Mouse (Mus musculus) neural tube, embryonic 13.5 days (tissue): Measurements from ENCODE around the gene Inhbc. TPM values are rescaled to one million over a fixed set of nuclear protein-coding genes. Genes with fewer than 3 reads are reported as not detected.
"Not testable (repeated sequence)": the region's sequence is repeated elsewhere in the genome, so short reads cannot be mapped to it uniquely, and the experiment has no call there.

Source experiments
- ATAC-seq: fragments of 200-750 bp; cut with Nextera tagmentation; 2 replicates; pipeline ENCODE4 v1.8.0; 2017; ENCODE audit warnings: low read depth, mild to moderate bottlenecking, moderate TSS enrichment, moderate library complexity
- H3K27ac ChIP-seq: fragments of 300-500 bp; sonication (generic); replicated peaks from 2 replicates; pipeline ENCODE4 v1.5.1; 2015; ENCODE audit warnings: moderate library complexity, mild to moderate bottlenecking, inconsistent platforms
- H3K27me3 ChIP-seq: fragments of 300-500 bp; sonication (generic); 2 replicates; pipeline ENCODE4 v1.6.1; 2015; ENCODE audit warnings: mild to moderate bottlenecking, inconsistent platforms
- H3K36me3 ChIP-seq: fragments of 300-500 bp; sonication (generic); 2 replicates; pipeline ENCODE4 v1.6.1; 2015; ENCODE audit warnings: mild to moderate bottlenecking, inconsistent platforms
- H3K4me1 ChIP-seq: fragments of 300-500 bp; sonication (generic); replicated peaks from 2 replicates; pipeline ENCODE4 v1.6.1; 2015; ENCODE audit warnings: inconsistent platforms
- H3K4me2 ChIP-seq: fragments of 300-500 bp; sonication (generic); 2 replicates; pipeline ENCODE4 v1.6.1; 2015; ENCODE audit warnings: inconsistent platforms, mild to moderate bottlenecking, moderate library complexity
- H3K4me3 ChIP-seq: fragments of 300-500 bp; sonication (generic); 2 replicates; pipeline ENCODE4 v1.5.1; 2015; ENCODE audit warnings: mild to moderate bottlenecking, inconsistent platforms
- H3K9ac ChIP-seq: fragments of 300-500 bp; sonication (generic); 2 replicates; pipeline ENCODE4 v1.6.1; 2015; ENCODE audit warnings: moderate library complexity, mild to moderate bottlenecking, inconsistent platforms
- H3K9me3 ChIP-seq: fragments of 300-500 bp; sonication (generic); 2 replicates; pipeline ENCODE4 v1.6.1; 2016; ENCODE audit warnings: inconsistent platforms
- WGBS: fragments of 180-500 bp; shearing (Covaris S2); methylation state at CpG from one replicate; pipeline ENCODE4 v1.1.7; 2015; 5-methylcytosine and 5-hydroxymethylcytosine counted together
- polyA plus RNA-seq: library from polyadenylated mRNA; unstranded; fragments of >200 nt; fragmentation: Nextera tagmentation; extraction: Ambion mirVana; gene quantifications from 2 replicates; pipeline ENCODE4 v1.2.1, GENCODE M21; 2015

Inhbc gene
- polyA plus RNA-seq, 1 experiment from 2014 or later, result not detected

GRCm38 (mm10) chr10:127323131-127323855, 46.9 kb downstream of the Inhbc start:
- H3K27ac ChIP-seq, result no peak overlapping the region
- 79% methylated on average over 17 of the region's 17 CpGs for WGBS
- no peaks in the 10 kb centered on the region for H3K9me3 ChIP-seq
- H3K4me3 ChIP-seq, result no peak overlapping the region
- H3K4me2 ChIP-seq, result no peak overlapping the region
- H3K27me3 ChIP-seq, result peaks cover 63% of the 10 kb centered on the region
- H3K36me3 ChIP-seq, result no peaks in the 10 kb centered on the region
- H3K4me1 ChIP-seq, result peaks cover 12% of the 10 kb centered on the region
- no peak overlapping the region for H3K9ac ChIP-seq
- no peak for ATAC-seq

GRCm38 (mm10) chr10:127322669-127323068, 47.6 kb downstream of the Inhbc start:
- Histone ChIP-seq H3K4me1 (peaks cover 12% of the 10 kb centered on the region), H3K4me3 (no peak overlapping the region), H3K9me3 (no peaks in the 10 kb centered on the region), H3K27ac (no peak overlapping the region), H3K36me3 (no peaks in the 10 kb centered on the region), H3K27me3 (peaks cover 57% of the 10 kb centered on the region), H3K9ac (no peak overlapping the region), H3K4me2 (no peak overlapping the region)
- ATAC-seq, result no peak
- 83% methylated on average over 4 of the region's 4 CpGs for WGBS

GRCm38 (mm10) chr10:127322178-127322577, 48.1 kb downstream of the Inhbc start:
- Histone ChIP-seq H3K4me3 (no peak overlapping the region), H3K9ac (no peak overlapping the region), H3K27me3 (peaks cover 52% of the 10 kb centered on the region), H3K4me1 (peaks cover 12% of the 10 kb centered on the region), H3K4me2 (no peak overlapping the region), H3K9me3 (no peaks in the 10 kb centered on the region), H3K27ac (no peak overlapping the region), H3K36me3 (no peaks in the 10 kb centered on the region)
- no peak for ATAC-seq
- WGBS, result 67% methylated on average over 13 of the region's 13 CpGs

GRCm38 (mm10) chr10:127321621-127322020, 48.6 kb downstream of the Inhbc start, which contains the start of gene Arhgap9:
Gene Arhgap9, plus strand, starts transcription at chr10:127321964.
- H3K4me2 ChIP-seq, result no peak within 1 kb of the TSS

GRCm38 (mm10) chr10:127319969-127320368, 50.3 kb downstream of the Inhbc start:
- Histone ChIP-seq H3K27me3 (peaks cover 30% of the 10 kb centered on the region), H3K9ac (no peak overlapping the region), H3K9me3 (no peaks in the 10 kb centered on the region), H3K4me2 (no peak overlapping the region), H3K36me3 (no peaks in the 10 kb centered on the region), H3K4me3 (no peak overlapping the region), H3K27ac (no peak overlapping the region), H3K4me1 (no peaks in the 10 kb centered on the region)
- WGBS, result 82% methylated on average over 7 of the region's 7 CpGs
- no peak for ATAC-seq

More at GRCm38 (mm10) chr10:127321621-127322020, 48.6 kb downstream of the Inhbc start, which contains the start of gene Arhgap9:
- Histone ChIP-seq H3K4me1 (peaks cover 9% of the 10 kb centered on the region), H3K9ac (no peak within 1 kb of the TSS), H3K4me3 (no peak within 1 kb of the TSS), H3K27ac (no peak within 1 kb of the TSS), H3K36me3 (no peaks in the 10 kb centered on the region), H3K27me3 (peaks cover 46% of the 10 kb centered on the region), H3K9me3 (no peaks in the 10 kb centered on the region)
- ATAC-seq, result no peak
- 89% methylated on average over 3 of the region's 3 CpGs for WGBS

- Histone ChIP-seq H3K4me2 (no peak overlapping the region), H3K27ac (no peak overlapping the region), H3K9ac (no peak overlapping the region), H3K4me1 (no peaks in the 10 kb centered on the region), H3K9me3 (no peaks in the 10 kb centered on the region), H3K4me3 (no peak overlapping the region), H3K27me3 (peaks cover 13% of the 10 kb centered on the region; the same call in 1 of the 2 replicates), H3K36me3 (no peaks in the 10 kb centered on the region)
- 44% methylated on average over 4 of the region's 4 CpGs for WGBS
- ATAC-seq, result no peak
Measured at GRCm38 (mm10) chr10:127318009-127318408, 52.2 kb downstream of the Inhbc start.

- 94% methylated on average over 2 of the region's 2 CpGs for WGBS
- Histone ChIP-seq H3K9me3 (no peaks in the 10 kb centered on the region), H3K27ac (no peak overlapping the region), H3K36me3 (no peaks in the 10 kb centered on the region), H3K4me1 (no peaks in the 10 kb centered on the region), H3K27me3 (peaks cover 6% of the 10 kb centered on the region; the same call in 1 of the 2 replicates), H3K9ac (no peak overlapping the region), H3K4me2 (no peak overlapping the region), H3K4me3 (no peak overlapping the region)
- no peak for ATAC-seq
Measured at GRCm38 (mm10) chr10:127317277-127317676, 53.0 kb downstream of the Inhbc start.

GRCm38 (mm10) chr10:127314950-127315349, 55.3 kb downstream of the Inhbc start:
- H3K4me3 ChIP-seq, H3K27me3 ChIP-seq, H3K27ac ChIP-seq, H3K36me3 ChIP-seq, H3K4me2 ChIP-seq, H3K9me3 ChIP-seq, ATAC-seq, H3K9ac ChIP-seq: not testable (repeated sequence)
- WGBS, result 69% methylated on average over 1 of the region's 1 CpGs
- peaks cover 11% of the 10 kb centered on the region for H3K4me1 ChIP-seq

GRCm38 (mm10) chr10:127313516-127313915, 56.7 kb downstream of the Inhbc start:
- H3K27ac ChIP-seq, H3K4me3 ChIP-seq, ATAC-seq, H3K9me3 ChIP-seq, H3K4me2 ChIP-seq, H3K36me3 ChIP-seq, H3K9ac ChIP-seq, H3K27me3 ChIP-seq: not testable (repeated sequence)
- WGBS, result 92% methylated on average over 5 of the region's 5 CpGs
- peaks cover 11% of the 10 kb centered on the region for H3K4me1 ChIP-seq

GRCm38 (mm10) chr10:127312858-127313257, 57.4 kb downstream of the Inhbc start:
- Histone ChIP-seq H3K4me2 (peak overlapping the region; percentile 88; the same call in 1 of the 2 replicates), H3K9ac (no peak overlapping the region), H3K9me3 (no peaks in the 10 kb centered on the region), H3K36me3 (peaks cover 16% of the 10 kb centered on the region), H3K4me1 (peaks cover 11% of the 10 kb centered on the region), H3K27ac (no peak overlapping the region), H3K4me3 (no peak overlapping the region), H3K27me3 (no peaks in the 10 kb centered on the region)
- WGBS, result 71% methylated on average over 4 of the region's 4 CpGs
- ATAC-seq, result no peak

GRCm38 (mm10) chr10:127312356-127312676, 57.9 kb downstream of the Inhbc start:
- Histone ChIP-seq H3K27ac (peak overlapping the region; percentile 78), H3K4me2 (peak overlapping the region; percentile 88), H3K9me3 (no peaks in the 10 kb centered on the region), H3K36me3 (peaks cover 21% of the 10 kb centered on the region), H3K4me3 (peak overlapping the region; percentile 79), H3K9ac (peak overlapping the region; percentile 89), H3K4me1 (peaks cover 11% of the 10 kb centered on the region), H3K27me3 (no peaks in the 10 kb centered on the region)
- peak; percentile 52 for ATAC-seq
- WGBS, result under 1% methylated on average over 4 of the region's 4 CpGs

GRCm38 (mm10) chr10:127311476-127312355, 58.5 kb downstream of the Inhbc start, which contains the start of gene Mars:
Gene Mars, minus strand, starts transcription at chr10:127311786.
- no peaks in the 10 kb centered on the region for H3K27me3 ChIP-seq
- under 1% methylated on average over 65 of the region's 65 CpGs for WGBS
- peaks cover 11% of the 10 kb centered on the region for H3K4me1 ChIP-seq
- H3K9ac ChIP-seq, result peak within 1 kb of the TSS; percentile 89
- H3K9me3 ChIP-seq, result no peaks in the 10 kb centered on the region
- H3K4me3 ChIP-seq, result peak within 1 kb of the TSS; percentile 79
- peaks cover 27% of the 10 kb centered on the region for H3K36me3 ChIP-seq
- peak within 1 kb of the TSS; percentile 78 for H3K27ac ChIP-seq
- H3K4me2 ChIP-seq, result peak within 1 kb of the TSS; percentile 88
- ATAC-seq, result peak; percentile 97
